Mouse (Mus musculus) megakaryocyte, embryonic 14.5 days (primary cell): ENCODE results near the gene Utp6. TPM values are rescaled to one million over a fixed set of nuclear protein-coding genes. Genes with fewer than 3 reads are reported as not detected.

Source experiments
- H3K27me3 ChIP-seq: replicated peaks from 2 replicates; pipeline ENCODE3; 2012; ENCODE audit warnings: inconsistent platforms
- H3K36me3 ChIP-seq: replicated peaks from 2 replicates; pipeline ENCODE3; 2012; ENCODE audit warnings: low read length, inconsistent platforms, mixed read lengths
- H3K4me1 ChIP-seq: 2 replicates; pipeline ENCODE4 v1.6.1; 2012; ENCODE audit warnings: inconsistent platforms
- H3K4me3 ChIP-seq: replicated peaks from 2 replicates; pipeline ENCODE3; 2012; ENCODE audit warnings: moderate library complexity, mild to moderate bottlenecking, inconsistent platforms
- H3K9me3 ChIP-seq: 2 replicates; pipeline ENCODE4 v1.6.1; 2012; ENCODE audit warnings: inconsistent platforms
- FLI1 ChIP-seq: IDR thresholded peaks from 2 replicates; pipeline ENCODE4 v1.6.1; 2012; ENCODE audit warnings: low read length, inconsistent platforms, mixed read lengths
- GATA1 ChIP-seq: IDR thresholded peaks from 3 replicates; pipeline ENCODE4 v1.6.1; 2012; ENCODE audit warnings: mixed read lengths, low read length, inconsistent platforms, borderline replicate concordance
- polyA plus RNA-seq: library from polyadenylated mRNA; stranded (reverse); fragments of >175 nt; gene quantifications from 2 replicates; pipeline ENCODE4 v1.2.3, GENCODE M21; 2012; ENCODE audit warnings: low replicate concordance; ENCODE audit not compliant: insufficient read depth

Gene Utp6
- polyA plus RNA-seq, 1 experiment, result 2.4 TPM

DNA sequence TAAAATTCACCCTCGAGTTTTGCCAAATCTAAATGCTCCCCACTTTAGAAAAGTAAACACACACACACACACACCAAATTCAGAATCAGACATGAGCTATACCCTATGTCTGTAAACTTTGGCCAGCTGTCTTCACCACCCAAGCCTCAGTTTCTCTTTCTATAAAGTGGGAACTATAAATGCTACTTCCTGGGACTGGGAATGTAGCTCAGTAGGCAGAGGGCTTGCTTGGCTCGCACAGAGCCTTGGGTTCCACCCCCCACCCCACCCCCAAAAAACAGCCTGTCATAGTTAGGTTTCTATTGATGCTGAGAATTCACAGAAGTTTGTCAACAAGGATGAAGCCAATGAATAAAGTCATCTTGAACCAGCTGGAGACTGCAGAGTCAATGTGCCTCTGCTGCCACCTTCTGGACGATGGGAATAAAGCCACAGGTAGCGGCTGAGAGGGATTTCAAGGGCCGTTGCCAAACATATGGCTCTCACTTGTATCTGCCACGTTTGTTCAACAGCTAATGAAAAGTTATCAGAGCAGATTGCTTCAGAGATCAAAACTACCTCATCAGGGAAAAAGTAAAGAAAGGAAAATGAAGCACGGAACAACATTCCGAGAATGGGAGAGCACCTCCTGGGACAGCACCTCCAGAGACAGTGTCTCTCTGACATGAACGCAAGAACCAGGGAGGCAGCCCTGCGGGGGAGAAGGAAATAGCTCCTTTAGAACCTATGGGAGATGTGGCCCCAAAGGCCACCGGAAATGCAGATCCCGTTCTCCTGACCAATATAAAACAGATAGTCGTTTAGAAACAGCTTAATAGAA lies 42.3 kb downstream of the Utp6 start:
- Histone ChIP-seq H3K36me3 (no peaks in the 10 kb centered on the region), H3K4me3 (no peak overlapping the region), H3K9me3 (no peaks in the 10 kb centered on the region), H3K27me3 (peaks cover 46% of the 10 kb centered on the region), H3K4me1 (peaks cover 10% of the 10 kb centered on the region)
- TF ChIP-seq GATA1 (no peak), FLI1 (no peak)

DNA sequence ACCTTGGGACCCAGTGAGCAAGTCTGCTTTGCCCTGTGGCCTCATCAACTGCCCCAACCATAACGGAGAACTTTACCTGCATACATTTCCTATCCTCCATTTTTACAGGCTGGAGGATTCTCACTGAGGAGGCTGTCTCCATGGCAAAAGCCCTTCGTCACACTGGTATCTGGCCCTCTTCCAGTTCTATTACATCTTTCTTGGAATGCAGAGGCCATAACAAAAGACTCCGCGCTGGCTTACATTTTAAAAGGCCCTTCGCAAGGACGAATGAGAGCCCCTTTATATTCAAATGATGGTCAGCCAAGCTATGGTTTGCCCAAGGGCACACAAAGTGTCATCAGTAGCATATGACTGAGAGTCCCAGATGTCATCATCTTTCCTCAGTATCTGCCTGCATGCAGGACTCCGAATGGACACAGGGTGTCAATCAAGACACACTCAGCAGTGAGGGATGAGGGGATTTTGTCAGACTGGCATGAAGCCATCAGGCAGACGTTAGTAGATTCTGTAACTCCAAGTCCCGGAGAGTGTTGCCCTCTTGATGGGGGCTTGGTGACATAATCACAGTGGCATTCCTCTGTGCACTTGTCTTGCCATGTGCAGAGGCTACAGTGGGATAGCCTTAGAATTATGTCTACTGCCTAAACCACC lies 46.4 kb downstream of the Utp6 start:
- H3K27me3 ChIP-seq, result peaks cover 47% of the 10 kb centered on the region
- no peak for TF ChIP-seq GATA1
- no peak for TF ChIP-seq FLI1
- no peak overlapping the region for H3K4me3 ChIP-seq
- no peaks in the 10 kb centered on the region for H3K36me3 ChIP-seq
- no peaks in the 10 kb centered on the region for H3K9me3 ChIP-seq
- peaks cover 5% of the 10 kb centered on the region for H3K4me1 ChIP-seq

DNA sequence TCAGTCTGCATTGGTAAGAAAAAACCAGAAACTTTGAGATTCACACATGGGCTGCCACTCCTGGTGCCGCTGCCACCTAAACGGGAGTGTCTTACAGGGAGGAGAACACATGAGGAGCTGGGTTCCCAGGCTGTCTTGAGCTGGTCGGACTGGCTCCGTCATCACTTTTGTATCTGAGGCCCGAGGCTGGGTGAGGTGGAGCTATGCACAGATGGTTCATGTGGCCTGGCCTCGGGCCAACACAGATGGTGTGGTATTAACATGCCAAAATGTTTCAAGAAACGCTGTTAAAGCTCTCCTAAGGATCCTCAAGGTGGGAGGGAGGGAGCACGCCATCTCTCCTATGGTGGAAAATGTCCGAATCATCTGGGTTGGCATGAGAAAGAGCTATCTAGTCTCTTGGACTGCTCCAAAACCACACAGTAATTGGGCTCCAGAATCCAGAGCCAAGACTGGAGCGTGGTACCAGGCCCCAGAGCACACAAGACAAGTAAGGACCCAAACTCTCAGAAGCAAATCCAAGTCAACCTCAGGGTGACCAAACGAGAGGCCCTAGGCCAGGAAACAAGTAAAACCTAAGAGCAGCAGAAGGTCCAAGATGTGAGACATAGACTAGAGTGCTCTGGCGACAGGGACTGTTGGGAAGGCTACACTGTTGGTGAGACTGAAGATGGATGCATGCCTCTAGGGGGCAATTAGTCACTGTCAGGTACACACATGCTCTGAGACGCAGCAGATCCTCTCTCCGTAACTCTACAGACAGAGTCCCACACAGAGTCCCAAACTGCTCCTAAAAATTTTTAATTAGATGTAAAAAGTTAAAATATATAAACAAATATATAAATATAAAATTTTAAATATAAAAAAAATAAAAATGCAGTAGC lies 53.3 kb downstream of the Utp6 start:
- TF ChIP-seq GATA1 (no peak), FLI1 (no peak)
- Histone ChIP-seq H3K9me3 (no peaks in the 10 kb centered on the region; the same call in 1 of the 2 replicates), H3K4me3 (no peak overlapping the region)

DNA sequence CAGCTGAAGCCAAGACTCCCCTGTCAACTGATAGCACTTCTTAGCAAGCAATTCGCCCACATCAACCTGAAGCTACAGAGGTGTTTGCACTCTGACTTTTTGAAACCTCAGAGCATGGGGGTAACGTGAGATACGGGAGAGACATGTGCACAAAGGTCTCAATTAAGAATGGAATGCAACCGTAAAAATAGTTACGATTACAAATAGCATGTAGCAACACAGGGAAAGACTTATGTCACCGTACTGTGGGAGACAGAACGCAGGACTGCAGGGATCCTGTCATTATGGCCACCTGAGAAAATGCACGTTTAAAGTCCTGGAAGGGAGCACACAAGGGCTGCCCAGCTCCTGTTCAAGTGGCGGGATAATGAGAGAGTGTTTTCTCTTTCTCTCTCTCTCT lies 55.3 kb downstream of the Utp6 start:
- H3K9me3 ChIP-seq, result no peaks in the 10 kb centered on the region; the same call in 1 of the 2 replicates
- H3K36me3 ChIP-seq, result no peaks in the 10 kb centered on the region
- peaks cover 44% of the 10 kb centered on the region for H3K27me3 ChIP-seq
- TF ChIP-seq GATA1, result no peak
- no peak overlapping the region for H3K4me3 ChIP-seq
- no peaks in the 10 kb centered on the region for H3K4me1 ChIP-seq

More for the DNA sequence above, 53.3 kb downstream of the Utp6 start:
- Histone ChIP-seq H3K36me3 (no peaks in the 10 kb centered on the region), H3K4me1 (no peaks in the 10 kb centered on the region), H3K27me3 (peaks cover 39% of the 10 kb centered on the region)

DNA sequence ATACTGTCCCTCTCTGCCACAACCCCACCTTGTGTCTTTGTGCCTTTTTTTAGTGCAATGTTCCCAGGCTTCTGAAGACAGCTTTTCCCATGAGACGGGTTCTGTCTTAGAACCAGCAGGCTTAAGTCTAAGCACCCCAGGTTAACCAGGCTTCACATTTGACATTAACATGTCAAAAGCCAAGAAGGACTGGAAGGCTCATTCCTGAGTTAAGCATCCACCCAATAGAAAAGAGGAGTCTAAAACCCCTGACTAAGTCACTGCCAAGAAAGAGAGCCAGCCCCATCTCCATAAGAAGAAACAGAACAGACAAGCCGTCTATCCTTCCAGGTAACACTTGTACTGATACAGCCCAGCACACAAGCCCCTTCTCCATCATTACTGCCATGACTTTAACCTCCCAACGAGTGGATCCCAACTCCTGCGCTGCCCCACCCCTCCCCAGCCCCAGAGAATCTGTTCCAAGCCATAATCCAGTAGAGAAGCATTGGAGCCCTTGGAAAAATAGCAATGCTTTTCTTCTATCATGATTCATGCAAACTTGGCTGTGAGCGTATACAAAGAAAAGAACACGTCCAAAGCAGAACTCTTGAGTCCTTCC lies 59.2 kb downstream of the Utp6 start:
- peaks cover 36% of the 10 kb centered on the region for H3K27me3 ChIP-seq
- no peaks in the 10 kb centered on the region for H3K36me3 ChIP-seq
- TF ChIP-seq GATA1, result no peak
- no peak for TF ChIP-seq FLI1
- H3K4me1 ChIP-seq, result peaks cover 8% of the 10 kb centered on the region
- no peak overlapping the region for H3K4me3 ChIP-seq
- H3K9me3 ChIP-seq, result no peaks in the 10 kb centered on the region; the same call in 1 of the 2 replicates

DNA sequence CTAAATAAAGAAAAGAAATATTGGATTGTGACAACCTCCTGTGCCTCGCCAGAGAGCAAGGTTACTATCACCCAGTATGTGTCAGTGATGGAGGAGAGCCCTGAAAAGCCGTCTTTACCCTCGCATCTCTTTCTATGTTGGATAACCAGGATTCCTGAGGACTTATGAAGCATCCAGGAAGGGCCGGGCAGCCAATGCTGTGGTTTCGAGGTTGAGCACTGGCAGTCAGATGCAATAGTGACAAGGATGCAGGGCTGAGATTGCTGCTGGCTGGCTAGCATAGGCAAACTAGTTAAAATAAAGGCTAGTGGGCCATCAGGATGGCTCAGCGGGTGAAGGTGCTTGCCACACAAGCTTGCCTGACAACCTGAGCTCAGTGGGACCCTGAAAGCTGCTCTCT lies 61.0 kb downstream of the Utp6 start:
- Histone ChIP-seq H3K9me3 (no peaks in the 10 kb centered on the region; the same call in 1 of the 2 replicates), H3K27me3 (peaks cover 46% of the 10 kb centered on the region), H3K4me3 (no peak overlapping the region), H3K4me1 (peaks cover 8% of the 10 kb centered on the region), H3K36me3 (no peaks in the 10 kb centered on the region)
- TF ChIP-seq GATA1, result no peak
- TF ChIP-seq FLI1, result no peak

DNA sequence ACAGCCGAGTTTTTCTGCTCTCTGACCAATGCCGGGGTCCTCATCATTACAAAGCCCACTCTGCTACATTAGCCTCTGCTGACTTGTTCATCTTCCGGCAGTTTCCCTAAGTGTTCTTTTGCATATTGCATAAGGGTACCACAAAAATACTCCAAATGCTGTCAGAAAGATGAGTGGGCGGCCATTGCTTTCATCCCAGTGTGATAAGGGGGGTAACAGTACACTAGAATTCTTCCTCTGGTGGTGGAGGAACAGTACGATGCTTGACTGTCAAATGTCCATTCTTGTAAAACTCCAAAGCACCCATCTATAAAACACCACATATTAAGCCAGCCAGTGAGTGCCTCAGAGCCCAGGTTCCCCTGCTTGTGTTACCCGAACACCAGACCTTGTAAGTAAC lies 69.9 kb downstream of the Utp6 start:
- Histone ChIP-seq H3K9me3 (peaks cover 11% of the 10 kb centered on the region; the same call in 1 of the 2 replicates), H3K27me3 (peaks cover 26% of the 10 kb centered on the region), H3K4me1 (no peaks in the 10 kb centered on the region), H3K4me3 (no peak overlapping the region), H3K36me3 (no peaks in the 10 kb centered on the region)
- TF ChIP-seq FLI1, result no peak
- TF ChIP-seq GATA1, result no peak

DNA sequence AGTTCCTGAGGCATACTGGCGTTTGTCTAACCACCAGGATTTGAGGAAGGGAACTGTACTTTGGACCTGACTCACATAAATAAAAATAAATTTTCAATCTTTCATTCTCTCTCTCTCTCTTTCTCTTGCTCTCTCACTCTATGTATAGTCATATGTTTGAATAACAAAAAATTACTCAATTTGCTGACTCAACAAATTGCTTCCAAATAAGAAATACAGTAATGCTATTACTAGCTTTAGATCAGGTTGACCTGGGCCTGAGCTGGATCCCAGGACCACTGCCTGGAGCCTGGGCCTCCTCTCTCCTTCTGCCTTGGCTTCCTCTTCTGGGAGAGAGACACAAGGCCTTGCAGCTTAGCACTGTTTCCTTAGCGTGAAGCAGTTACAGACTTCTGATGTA lies 71.4 kb downstream of the Utp6 start:
- Histone ChIP-seq H3K4me1 (no peaks in the 10 kb centered on the region), H3K9me3 (peaks cover 11% of the 10 kb centered on the region; the same call in 1 of the 2 replicates), H3K27me3 (peaks cover 21% of the 10 kb centered on the region), H3K36me3 (no peaks in the 10 kb centered on the region), H3K4me3 (no peak overlapping the region)
- no peak for TF ChIP-seq GATA1
- no peak for TF ChIP-seq FLI1

DNA sequence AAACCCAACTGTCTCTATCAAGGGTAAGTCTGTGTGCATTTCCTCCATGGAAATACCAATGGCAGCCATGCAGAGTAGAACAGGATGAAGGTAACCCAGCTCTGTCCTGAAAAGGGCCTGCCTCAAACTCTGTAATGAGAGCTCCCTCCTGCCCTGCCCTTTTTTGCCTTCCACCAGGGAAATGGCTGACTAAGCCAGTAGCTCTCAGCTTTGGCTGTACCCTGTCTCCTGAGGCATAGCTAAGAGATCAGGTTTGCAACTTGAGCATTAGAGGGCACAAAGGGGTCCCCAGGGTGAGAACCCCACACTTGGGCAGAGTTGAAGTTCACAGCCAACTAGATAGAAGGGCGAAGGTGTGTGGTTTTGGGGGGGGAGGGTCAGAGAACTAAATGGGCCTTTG lies 75.2 kb downstream of the Utp6 start:
- TF ChIP-seq GATA1, result no peak
- TF ChIP-seq FLI1, result no peak
- H3K4me3 ChIP-seq, result no peak overlapping the region
- no peaks in the 10 kb centered on the region for H3K4me1 ChIP-seq
- peaks cover 26% of the 10 kb centered on the region for H3K27me3 ChIP-seq
- H3K9me3 ChIP-seq, result peaks cover 21% of the 10 kb centered on the region; the same call in 1 of the 2 replicates
- H3K36me3 ChIP-seq, result no peaks in the 10 kb centered on the region
